Mouse (Mus musculus) liver, adult 2 months (tissue): Measurements from ENCODE around the gene Tesc.

Experiments used
- CTCF ChIP-seq: fragments of 200-500 bp; IDR thresholded peaks from 2 replicates; pipeline ENCODE4 v1.5.1; 2011; ENCODE audit warnings: low read depth, low read length, control low read depth
- POLR2A ChIP-seq: fragments of 200-500 bp; IDR thresholded peaks from 2 replicates; pipeline ENCODE4 v1.6.1; 2011; ENCODE audit warnings: low read length, control low read depth; ENCODE audit not compliant: insufficient read depth; ENCODE audit errors: extremely low read depth

DNA sequence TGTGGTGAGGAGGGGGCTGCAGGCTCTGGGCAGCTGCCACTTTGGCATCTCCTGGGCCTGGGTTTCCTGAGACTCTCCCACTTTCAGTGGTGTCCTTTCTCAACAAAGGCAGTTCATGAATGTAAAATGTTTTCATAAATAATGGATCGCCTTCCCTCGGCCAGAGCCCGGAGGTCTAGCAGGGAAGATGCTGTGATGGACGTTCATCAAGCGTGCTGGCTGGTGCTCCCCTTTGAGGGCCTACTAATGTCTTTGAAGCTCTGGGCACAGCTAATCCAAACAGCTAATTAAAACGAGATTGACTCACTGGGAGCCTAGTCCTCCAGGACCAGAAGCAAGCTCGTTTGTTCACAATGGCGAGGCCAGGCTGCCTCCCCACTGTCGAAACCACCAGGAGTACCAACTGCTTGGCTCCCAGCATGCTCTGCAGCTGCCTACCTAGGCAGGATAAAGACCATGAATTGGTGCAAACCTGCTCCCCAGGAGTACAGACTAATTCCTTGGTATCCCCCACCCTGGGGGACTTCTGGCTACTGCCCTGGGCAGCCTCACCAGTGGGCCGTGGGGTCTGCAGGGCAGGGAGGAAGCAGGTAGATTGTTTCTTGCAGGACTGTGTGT, 36.9 kb downstream of the Tesc start:
- no peak for TF ChIP-seq CTCF
- TF ChIP-seq POLR2A: no peak
